Mouse (Mus musculus): Measurements from ENCODE around the gene Slc3a2. TPM values are rescaled to one million over a fixed set of nuclear protein-coding genes. Genes with fewer than 3 reads are reported as not detected.
A peak's percentile ranks its signal among the peaks of the same experiment; 100 is the strongest.

Slc3a2 gene
- polyA plus RNA-seq, 2 experiments from 2014 or later, result 63.7 to 85.1 TPM

DNA sequence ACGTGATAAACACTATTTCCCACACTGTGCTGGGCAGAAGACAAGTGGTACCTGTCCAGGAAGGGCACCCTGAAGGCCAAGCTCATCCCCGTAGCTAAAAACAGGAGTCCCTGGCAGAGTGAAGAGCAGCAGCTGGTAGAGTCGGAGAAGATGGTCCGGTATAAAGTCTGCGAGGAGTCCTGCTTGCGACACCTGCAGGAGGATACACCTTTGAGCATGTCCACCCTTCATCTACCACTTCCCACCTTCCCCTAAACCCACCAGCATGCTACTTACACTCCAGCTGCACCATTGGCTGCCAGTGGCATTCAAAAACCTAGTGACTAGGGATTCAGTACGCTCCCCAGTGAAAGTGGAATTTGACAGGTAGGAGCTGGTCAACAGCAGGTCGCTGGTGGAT is 14.2 kb downstream of the Slc3a2 start:
- no peak for ATAC-seq

DNA sequence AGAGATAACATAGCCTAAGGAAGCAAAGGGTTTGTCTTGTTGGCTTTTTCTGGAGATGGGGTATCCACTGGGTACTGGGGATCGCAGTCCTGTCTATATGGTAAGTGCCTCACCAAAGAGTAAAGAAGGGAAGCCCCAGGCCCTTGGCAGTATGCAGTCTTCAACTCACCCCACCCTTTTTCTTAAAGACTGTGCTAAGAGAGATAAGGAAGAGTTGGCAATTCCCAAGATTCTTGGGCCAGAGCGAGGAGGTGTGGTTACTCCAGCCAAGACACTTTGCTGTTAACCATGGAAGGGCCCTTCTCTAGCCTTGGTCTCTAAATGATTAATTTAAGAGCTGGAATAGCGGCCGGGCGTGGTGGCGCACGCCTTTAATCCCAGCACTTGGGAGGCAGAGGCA is 16.2 kb downstream of the Slc3a2 start:
- ATAC-seq, result no peak

DNA sequence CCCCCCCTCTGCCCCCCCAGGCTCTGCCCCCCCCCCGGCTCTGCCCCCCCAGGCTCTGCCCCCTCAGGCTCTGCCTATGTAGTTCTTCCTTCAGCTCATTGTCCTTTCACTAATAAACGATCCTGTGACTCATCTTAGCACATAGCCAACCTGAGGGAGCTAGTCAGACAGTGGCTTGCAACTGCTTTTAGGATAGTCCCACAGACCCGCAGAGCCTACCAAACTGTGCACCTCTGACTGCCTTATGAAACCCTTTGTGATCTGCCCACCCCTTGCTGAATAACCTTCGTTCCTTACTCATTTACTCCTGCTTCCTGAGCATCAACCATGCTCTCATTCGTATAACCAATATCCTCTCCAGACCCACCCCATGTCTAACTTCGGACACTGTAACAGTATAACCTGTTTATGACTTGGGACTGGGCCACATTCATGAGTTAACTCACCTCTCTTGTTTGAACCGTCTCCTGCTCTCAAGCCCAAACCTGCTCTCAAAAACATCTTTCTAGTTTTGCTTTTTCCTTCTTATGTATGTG is 17.0 kb downstream of the Slc3a2 start:
- ATAC-seq, result no peak

DNA sequence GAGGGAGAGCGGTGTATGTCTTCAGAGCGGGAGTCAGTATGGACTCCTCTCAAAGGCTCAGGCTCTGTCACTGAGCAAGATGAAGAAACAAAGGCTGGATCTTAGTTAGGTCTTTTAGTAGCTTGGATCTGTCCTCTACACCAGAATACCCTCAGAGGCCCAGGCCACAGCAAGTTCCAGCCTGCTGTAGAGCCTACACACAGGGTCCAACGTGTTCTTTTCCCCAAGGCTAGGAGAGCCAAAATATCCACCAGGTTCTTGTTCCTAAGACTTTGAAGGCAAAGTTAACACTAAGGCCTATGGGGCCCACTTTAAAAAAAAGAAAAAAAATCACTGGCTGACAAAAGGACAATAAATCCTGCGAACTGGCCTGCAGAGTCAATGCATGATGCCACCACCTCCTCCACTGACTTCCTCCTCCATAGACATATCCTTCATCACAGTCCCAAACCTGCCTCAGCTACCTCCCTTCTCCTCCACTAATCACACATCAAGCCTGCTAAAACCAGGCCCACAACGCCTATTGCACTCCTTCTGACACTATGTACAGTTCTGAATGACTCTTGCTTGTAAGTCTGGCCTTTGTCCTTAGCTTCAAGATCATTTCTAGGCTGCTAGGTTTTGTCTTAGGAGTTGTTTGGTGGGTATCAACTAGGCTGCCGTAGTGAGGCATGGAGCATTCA is 18.0 kb downstream of the Slc3a2 start:
- ATAC-seq, result no peak

DNA sequence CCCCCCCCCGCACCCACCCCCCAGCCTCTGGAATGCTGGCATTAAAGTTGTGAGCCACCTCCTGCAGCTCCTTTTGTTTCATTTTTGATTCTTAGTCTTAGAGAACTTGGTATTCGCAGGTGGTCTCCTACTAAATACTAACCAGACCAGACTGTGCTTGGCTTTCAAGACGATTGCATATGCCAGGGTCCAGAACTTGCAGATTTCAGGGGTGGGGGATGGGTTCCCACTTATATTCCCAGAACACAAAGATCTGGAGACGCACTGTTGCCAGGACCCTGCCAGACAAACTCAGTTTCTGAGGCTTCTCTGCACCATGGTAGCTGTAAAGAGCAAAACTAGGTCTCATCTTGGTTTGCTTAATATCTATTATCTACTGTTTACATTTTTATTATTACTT is 19.6 kb downstream of the Slc3a2 start:
- no peak for ATAC-seq

DNA sequence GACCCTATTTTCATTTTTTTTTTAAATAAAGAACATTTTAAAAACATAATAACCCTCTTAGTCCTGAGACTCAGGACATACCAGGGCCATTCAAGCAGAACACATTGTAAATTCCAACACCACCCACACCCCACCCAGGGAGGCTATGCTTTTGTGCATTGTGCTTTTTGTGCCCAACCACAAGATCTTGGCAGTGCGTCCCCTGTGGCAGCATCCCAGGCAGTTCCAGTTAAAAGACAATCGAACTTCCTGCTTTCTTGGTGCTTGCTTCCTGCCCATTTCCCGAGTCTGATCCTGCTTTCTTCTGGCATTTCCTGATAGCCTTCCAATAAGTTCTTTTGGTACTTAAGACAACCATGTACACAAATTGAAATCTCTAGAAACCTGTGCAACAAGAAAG is 20.7 kb downstream of the Slc3a2 start:
- no peak for ATAC-seq

DNA sequence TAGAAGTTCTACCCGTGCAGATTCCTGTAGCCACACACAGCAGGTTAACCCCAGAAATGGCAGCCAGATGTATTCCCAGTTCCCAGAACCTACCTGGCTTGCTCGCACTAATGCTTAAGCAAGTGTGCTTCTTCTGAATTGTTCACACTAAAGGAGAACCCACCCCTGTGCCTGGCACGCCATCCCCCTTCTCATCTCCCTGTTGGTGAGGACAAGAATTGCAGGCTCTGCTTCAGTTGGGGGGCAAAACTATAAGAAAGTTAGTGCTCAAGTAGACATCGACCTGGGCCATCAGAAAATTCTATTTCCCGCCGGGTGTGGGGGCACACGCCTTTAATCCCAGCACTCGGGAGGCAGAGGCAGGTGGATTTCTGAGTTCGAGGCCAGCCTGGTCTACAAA is 23.5 kb downstream of the Slc3a2 start:
- ATAC-seq, result no peak

DNA sequence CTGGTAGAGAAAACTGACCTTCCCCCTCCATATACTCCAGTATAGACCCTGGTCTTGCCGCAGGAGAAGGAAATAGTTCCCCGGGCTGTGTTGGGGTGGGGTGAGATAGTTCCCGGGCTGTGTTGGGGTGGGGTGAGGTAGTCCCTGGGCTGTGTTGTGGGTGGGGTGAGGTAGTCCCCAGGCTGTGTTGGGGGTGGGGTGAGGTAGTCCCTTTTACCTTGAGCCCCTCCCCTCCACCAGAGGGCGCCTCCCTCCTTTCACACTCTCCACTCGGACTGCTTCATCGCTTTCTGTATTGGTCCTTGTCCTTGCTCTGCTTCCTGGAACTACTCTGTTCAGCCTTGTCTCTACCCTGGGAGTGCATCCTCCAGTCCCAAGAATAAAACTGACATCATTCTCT is 27.8 kb downstream of the Slc3a2 start:
- ATAC-seq, result peak; percentile 71

DNA sequence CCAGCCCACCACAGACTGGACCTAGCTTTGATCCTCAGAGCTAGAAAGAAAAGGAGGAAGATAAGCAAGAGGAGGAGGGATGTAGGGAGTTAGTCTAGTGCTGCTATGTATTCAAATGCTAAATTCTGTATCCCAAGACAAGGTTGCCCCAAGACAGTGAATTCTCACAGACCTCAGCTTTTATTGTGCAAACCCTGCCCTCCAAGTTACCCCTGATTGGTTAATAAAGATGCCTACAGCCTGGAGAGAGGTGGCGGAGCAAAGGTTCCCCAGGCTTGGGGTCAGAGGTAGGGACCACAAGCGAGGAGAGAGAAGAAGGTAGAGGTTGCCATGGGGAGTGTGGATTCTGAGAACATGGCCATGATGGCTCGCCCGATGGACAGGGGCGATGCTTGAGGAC is 30.4 kb downstream of the Slc3a2 start:
- ATAC-seq, result no peak

DNA sequence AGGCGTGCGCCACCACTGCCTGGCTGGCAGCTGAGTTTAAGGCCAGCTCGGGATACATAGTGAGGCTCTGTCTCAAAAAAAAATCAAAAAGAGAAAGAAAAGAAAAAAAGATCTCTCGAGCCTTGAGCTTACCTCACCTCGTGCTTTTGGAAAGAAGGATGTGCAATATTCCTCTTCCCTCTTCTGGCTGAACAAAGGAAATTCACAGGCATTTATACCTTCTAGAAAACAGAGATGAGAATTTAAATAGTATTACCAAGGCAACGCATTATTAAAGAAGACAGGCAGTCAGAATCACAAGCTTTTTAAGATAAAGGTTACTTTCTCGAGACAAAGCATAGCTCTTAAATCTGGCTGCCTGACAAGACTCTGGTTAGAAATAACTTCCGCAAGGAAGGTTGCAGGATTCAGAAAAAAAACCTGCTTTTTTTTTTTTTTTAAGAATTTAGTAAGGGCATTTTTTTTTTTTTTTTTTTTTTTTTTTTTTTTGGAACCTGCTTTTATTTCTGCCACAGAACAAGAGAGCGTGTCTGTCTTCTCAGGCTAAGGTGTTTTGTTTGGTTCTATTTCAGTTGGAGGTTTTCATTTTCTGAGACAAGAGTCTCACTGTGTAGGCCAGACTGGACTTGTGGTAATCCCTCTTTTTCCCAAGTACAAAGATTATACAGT is 31.2 kb downstream of the Slc3a2 start:
- ATAC-seq, result no peak

DNA sequence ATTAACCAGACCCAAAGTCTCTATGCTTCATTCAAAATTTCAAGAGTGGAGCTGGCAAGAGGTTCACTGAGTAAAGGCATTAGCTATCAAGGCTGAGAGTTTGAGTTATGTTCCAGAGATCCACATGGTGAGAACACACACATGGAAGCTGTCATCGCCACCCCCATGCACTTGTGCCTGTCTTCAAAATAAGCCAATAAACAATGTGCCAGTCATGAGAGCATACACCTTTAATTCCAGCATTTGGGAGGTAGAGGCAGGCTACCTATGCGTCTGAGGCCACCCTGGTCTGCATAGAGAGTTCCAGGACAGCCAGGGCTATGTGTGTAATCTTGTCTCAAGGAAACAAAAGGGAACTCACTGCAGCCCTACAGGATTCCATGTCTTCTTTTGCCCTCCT is 39.5 kb downstream of the Slc3a2 start:
- no peak for ATAC-seq

DNA sequence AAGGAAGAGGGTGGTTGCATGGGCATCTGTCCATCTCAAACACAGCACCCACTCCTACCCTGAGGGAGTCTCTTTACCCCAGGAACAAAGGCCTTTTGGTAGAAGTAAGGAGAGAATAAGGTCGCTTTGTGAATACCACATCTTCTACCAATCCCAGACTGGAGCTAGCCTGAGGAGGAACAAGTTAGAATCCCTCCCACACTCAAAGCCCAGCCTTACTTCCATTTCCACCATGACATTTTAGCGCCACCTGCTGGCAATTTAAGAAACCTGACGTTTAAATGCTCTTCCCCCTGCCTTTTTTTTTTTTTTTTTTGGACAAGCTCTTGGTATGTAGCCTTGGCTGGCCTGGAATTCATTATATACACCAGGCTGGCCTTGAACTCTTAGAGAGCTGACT is 40.2 kb downstream of the Slc3a2 start:
- peak; percentile 34 for ATAC-seq

DNA sequence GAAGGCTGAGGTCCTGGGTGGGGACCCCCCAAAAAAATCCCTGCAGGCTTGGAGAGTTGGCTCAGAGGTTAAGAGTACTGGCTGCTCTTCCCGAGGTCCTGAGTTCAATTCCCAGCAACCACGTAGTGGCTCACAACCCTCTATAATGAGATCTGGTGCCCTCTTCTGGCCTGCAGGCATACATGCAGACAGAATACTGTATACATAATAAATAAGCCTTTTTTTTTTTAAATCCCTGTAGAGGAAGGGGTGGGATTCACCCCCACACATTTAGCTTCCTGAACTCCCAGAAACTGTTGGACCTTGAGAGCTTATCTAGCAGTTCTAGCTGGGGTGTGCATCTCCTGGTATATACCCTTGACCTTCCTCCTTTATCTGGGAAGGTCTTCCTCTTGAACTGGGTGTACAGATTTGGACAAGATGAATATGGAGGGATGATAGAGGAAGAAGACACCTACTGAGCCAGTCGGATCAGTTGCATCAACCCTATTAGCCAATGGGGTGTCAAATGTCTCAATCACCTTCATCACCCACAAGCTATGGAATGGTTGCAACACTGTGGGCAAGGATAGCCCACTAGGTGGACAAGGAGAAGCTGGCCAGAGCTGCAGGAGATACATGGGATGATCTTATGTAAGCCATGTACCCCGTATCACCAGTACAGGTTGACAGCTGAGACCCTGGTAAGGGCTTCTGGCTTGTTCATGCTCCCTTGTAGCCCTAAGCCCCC is 41.4 kb downstream of the Slc3a2 start:
- ATAC-seq, result no peak

DNA sequence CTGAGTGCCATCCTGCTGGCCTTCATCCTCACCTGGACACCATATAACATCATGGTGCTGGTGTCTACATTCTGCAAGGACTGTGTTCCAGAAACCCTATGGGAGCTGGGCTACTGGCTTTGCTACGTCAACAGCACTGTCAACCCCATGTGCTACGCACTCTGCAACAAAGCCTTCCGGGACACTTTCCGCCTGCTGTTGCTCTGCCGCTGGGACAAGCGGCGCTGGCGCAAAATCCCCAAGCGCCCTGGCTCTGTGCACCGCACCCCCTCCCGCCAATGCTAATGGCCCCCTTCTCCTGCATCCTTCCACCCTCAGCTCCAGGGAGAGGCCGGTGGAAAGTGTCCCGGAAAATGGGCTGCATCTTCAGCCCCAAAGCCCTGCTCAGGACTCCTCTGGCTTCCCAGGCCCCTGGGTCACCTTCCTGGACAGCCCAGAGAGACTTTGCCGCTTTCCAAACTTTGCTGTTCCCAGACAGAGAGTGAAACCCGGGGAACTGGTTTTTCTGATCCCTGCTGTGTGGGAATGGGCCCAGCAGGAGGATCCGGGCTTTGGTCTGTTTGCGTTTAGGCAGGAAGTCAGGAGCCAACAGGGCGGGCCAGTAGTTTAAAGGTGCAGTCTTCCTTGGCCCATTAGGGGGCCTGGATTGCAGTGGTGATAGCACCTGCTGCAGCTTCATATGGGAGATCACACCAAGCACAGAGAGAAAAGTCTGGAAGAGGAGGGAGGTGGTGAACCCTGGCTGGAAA is 44.0 kb downstream of the Slc3a2 start:
- no peak for ATAC-seq

DNA sequence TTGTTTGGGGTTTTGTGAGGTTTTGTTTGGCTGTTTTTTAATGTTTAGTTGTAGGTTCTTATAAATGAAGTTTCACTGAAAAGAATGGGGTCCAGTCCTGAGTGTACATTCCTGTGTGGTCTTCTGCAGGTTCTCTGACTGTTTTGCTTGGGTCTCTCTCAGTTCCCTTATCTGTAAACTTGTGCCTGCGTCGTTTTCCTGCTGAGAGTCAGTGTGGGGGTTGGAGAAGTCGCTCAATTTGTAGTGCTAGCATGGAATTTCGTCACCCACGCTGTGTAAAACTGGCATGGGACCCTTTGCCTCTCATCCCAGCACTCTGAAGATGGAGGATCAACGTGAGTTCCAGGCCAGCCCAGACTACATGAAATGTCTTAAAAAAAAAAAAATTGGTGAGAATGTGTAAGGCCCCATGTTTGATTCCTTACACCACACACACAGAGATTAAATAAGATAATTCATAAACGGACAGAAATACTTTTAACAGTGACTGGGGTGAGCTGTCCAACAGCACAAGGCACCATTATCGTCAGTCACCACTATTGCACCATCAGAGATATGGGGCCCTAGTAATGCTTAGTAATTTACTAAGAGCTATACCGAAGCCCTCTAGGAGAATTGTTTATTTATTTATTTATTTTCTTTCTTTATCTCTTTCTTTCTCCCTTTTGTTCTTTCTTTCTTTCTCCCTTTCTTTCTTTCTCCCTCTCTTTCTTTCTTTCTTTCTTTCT is 49.7 kb downstream of the Slc3a2 start:
- ATAC-seq, result no peak

DNA sequence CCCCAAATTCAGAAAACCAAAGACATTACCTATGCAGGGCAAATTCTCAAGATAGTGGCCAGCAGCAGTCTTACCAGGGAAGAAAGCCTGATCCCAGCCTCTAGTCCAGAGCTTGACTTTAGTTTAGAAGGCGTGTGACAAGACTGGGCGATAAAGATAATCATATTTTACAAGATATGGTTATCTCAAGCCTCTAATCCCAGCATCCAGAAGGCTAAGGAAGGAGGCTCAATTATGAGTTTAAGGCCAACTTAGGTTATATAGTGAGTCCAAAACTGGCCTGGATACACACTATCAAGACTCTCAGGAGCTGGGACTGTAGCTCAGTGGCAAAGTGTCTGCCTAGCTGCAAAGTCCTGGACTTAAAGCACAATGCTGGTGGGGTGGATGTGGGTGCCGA is 50.3 kb downstream of the Slc3a2 start:
- ATAC-seq, result no peak

DNA sequence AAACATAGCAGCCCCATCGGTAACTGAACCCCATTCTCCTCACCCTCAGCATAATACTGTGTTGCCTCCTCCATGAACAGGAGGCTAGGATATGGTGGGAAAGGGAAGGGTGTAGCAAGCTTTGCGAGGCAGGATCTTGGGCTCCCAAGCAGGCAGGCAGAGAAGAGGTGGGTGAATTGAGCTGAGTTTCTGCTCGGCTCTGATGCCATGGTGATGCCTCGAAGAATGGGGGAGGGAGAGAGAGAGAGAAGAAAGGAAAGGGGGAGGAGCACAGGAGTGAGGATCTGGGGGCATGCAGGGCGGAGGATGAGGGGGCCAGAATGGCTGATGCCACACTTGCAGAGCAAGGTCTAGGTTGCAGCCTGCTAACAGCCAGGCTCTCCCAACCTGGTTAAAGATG is 57.4 kb downstream of the Slc3a2 start:
- ATAC-seq, result no peak

DNA sequence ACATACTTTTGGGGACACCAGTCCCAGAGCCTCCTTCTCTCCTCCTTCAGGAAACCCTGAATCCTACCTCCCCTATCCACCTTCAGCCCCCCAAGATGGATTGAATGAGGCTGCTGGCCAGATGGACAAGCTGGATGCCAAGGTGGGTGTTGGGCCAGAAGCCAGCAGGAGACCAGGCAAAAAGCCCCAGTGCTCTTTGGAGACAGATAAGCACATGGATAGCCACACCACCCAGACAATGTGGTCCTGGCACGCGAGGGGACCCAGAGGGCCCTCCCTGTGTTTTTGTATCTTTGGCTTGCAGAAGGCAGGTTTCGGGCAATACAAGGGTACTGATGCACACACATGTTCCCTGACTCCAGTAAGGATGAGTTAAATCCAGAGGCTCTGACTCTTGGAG is 58.3 kb downstream of the Slc3a2 start:
- no peak for ATAC-seq

DNA sequence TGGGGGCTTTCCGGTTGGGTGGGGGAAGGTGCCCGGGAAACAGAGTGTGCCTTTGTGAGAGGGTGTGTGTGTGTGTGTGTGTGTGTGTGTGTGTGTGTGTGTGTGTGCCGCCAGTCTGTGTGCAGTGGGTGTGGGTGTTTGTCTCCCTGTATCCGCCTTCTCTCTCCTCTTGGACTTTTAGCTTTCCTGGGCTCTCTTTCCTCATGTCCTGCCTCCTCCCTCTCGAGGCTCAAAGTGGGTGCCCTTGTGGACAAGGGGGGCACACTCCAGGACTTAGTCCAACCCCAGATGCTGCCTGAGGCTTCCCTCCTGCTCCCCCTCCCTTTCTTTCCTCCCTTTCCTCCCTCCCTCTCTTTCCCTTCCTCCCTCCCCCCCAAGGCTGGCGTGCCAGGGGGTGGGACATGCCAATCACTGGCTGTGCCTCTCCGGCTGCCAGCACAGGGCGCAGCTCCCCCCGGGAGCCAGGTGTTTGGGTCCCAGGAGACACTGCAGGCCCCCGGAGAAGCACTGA is 59.2 kb downstream of the Slc3a2 start:
- no peak for ATAC-seq

DNA sequence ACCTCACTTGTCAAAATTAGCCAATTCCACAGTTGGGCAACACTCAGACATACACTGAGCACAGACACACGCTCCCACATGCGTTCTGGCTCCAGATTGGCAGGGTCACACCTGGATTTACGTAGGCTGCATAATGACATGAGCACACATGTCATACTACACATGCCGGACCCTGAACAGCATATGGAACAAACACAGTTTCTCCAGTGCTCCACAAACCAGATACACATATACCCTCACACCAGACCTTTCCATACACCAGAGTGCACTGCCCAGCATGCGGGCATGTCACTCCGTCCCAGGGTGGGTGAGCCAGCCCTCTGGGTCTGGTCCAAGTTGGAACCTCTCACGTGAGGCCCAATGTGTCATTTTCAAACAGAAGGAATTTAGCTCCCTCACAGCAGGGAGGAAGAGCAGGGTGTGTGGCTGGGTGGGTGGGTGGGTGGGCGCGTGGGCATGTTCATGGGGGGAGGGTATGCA is 59.8 kb downstream of the Slc3a2 start, which contains the start of gene Chrm1:
Gene Chrm1 (plus strand): TSS at position 430 of the 480 bp plus-strand sequence.
- no peak for ATAC-seq

DNA sequence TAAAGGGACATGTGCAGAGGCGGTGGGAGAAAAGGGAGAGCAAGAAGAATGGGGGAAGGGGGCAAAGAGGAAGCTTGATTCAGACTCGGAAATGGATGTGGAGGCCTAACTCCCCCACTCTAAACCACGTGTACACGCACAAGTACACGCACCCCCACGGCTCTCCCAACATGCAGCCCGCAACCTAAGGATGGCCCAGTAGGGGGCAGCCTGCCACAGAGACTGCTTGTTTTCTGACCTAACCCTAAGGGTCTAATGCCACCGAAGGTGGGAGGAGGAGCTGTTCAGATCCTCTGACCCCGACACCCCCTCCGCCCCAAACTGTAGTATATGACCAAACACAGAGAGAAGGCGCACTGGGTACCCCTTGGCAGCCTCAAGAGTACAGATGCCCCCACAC is 60.8 kb downstream of the Slc3a2 start:
- no peak for ATAC-seq

DNA sequence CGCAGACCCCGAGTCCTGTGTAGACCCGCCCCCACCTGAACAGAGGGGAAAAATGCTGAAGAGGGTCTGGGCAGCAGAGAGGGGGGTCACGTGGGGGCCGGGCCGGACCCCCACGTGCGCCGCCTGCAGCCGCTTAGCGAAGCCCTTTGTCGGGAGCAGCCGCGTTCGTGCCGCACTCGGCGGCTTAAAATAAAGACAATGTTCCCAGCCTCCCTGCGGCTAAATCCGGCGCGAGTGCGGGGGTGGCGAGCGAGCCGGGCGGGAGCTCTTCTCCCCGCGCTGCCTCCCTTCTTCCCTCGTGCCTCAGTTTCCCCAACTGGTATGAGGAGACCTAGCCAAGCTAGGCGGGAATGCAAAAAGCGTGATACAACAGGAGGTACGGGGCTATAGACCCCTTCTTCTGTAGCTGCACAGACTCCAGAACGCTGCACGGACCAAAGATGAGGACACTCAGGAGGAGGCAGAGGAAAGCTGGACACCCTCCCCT is 61.3 kb downstream of the Slc3a2 start:
- ATAC-seq, result no peak
